Mouse (Mus musculus) neural tube, embryonic 11.5 days (tissue): Measurements from ENCODE around the gene Zbtb6. TPM values are rescaled to one million over a fixed set of nuclear protein-coding genes. Genes with fewer than 3 reads are reported as not detected.

ENCODE experiments used
- ATAC-seq: fragments of 200-750 bp; cut with Nextera tagmentation; 2 replicates; pipeline ENCODE4 v1.8.0; 2017; ENCODE audit warnings: moderate number of reproducible peaks, mild to moderate bottlenecking, moderate TSS enrichment, moderate library complexity; ENCODE audit not compliant: insufficient read depth, low FRiP score, low TSS enrichment
- DNase-seq: peaks from one replicate; pipeline ENCODE4 v3.0.0-alpha.2; 2015; ENCODE audit warnings: low spot score
- H3K27ac ChIP-seq: fragments of 300-500 bp; sonication (generic); 2 replicates; pipeline ENCODE4 v1.5.1; 2014; ENCODE audit warnings: low read depth, mild to moderate bottlenecking, low read length
- H3K27me3 ChIP-seq: fragments of 300-500 bp; sonication (generic); 2 replicates; pipeline ENCODE4 v1.6.1; 2014; ENCODE audit warnings: mild to moderate bottlenecking, low read length, mixed read lengths; ENCODE audit not compliant: control insufficient read depth, insufficient read depth
- H3K36me3 ChIP-seq: fragments of 300-500 bp; sonication (generic); 2 replicates; pipeline ENCODE4 v1.6.1; 2014; ENCODE audit warnings: mild to moderate bottlenecking, low read length, moderate library complexity, mixed read lengths; ENCODE audit not compliant: control insufficient read depth, insufficient read depth
- H3K4me1 ChIP-seq: fragments of 300-500 bp; sonication (generic); 2 replicates; pipeline ENCODE4 v1.6.1; 2014; ENCODE audit warnings: low read length, mixed read lengths; ENCODE audit not compliant: control insufficient read depth, insufficient read depth
- H3K4me2 ChIP-seq: fragments of 300-500 bp; sonication (generic); 2 replicates; pipeline ENCODE4 v1.6.1; 2014; ENCODE audit warnings: low read depth, mild to moderate bottlenecking, moderate library complexity
- H3K4me3 ChIP-seq: fragments of 300-500 bp; sonication (generic); 2 replicates; pipeline ENCODE4 v1.5.1; 2014; ENCODE audit warnings: low read depth, low read length
- H3K9ac ChIP-seq: fragments of 300-500 bp; sonication (generic); 2 replicates; pipeline ENCODE4 v1.6.1; 2014; ENCODE audit warnings: mild to moderate bottlenecking, low read length
- H3K9me3 ChIP-seq: fragments of 300-500 bp; sonication (generic); 2 replicates; pipeline ENCODE4 v1.6.1; 2016; ENCODE audit warnings: low read length; ENCODE audit not compliant: control insufficient read depth
- WGBS: fragments of 180-500 bp; shearing (Covaris S2); extraction: QIAGEN DNeasy Blood & Tissue Kit; methylation state at CpG from one replicate; pipeline ENCODE4 v1.1.7; 2014; 5-methylcytosine and 5-hydroxymethylcytosine counted together
- polyA plus RNA-seq: library from polyadenylated mRNA; unstranded; fragments of >200 nt; fragmentation: Nextera tagmentation; extraction: Ambion mirVana; gene quantifications from 2 replicates; pipeline ENCODE4 v1.2.1, GENCODE M21; 2014

Gene Zbtb6
- polyA plus RNA-seq, 1 experiment from 2014 or later = 7.1 TPM

- ATAC-seq (peak; percentile 85), DNase-seq (no peak)
- no peaks in the 10 kb centered on the region for H3K9me3 ChIP-seq
- H3K4me2 ChIP-seq = peak overlapping the region; percentile 86
- H3K36me3 ChIP-seq = no peaks in the 10 kb centered on the region
- H3K9ac ChIP-seq = peak overlapping the region; percentile 91
- peaks cover 5% of the 10 kb centered on the region for H3K4me1 ChIP-seq
- H3K27ac ChIP-seq = peak overlapping the region; percentile 70
- H3K4me3 ChIP-seq = peak overlapping the region; percentile 92
- under 1% methylated on average over 15 of the region's 24 CpGs for WGBS
- H3K27me3 ChIP-seq = no peaks in the 10 kb centered on the region
Measured at GRCm38 (mm10) chr2:37452376-37452760, 9.4 kb upstream of the Zbtb6 start.

DNA sequence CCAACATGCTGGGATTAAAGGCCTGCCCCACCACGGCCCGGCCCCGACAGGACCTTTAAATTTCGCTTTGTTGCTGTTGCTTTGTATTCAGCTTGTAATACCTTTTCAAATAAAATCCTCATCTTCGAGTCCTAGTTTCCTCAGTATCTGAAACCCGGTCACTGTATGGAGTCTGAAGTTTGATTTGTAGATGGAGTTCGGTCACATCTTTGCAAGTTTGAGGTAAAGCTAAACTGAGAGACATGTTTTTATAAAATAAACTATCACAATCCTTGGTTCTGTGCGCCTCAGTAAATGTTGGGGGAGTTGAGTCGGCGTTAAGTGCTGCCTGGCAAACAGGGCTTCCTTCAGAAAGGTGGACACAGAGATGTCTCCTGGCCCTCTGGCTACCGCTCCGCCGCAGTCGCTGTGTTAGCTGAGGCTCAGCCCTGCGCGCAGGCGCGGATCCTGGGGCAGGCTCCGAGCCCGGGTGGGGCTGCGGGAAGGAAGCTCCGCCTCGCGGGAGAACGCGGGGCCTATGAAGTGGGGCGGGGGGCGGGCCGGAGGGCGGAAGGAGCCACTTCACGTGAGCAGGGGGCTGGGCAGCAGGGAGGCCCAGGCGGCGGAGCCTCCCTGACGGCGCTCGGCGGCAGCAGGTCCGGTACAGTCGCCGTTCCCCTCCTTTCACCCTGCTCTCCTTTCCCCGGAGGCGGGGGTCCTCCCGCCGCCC, 8.8 kb upstream of the Zbtb6 start:
- Histone ChIP-seq H3K4me3 (peak overlapping the region; percentile 92), H3K4me2 (peak overlapping the region; percentile 86), H3K27me3 (no peaks in the 10 kb centered on the region), H3K9ac (peak overlapping the region; percentile 91), H3K36me3 (no peaks in the 10 kb centered on the region), H3K4me1 (peaks cover 5% of the 10 kb centered on the region), H3K9me3 (no peaks in the 10 kb centered on the region), H3K27ac (peak overlapping the region; percentile 70)
- 13% methylated on average over 32 of the region's 44 CpGs for WGBS
- DNase-seq (peak; percentile 97), ATAC-seq (peak; percentile 97)

- H3K9me3 ChIP-seq = no peaks in the 10 kb centered on the region
- peaks cover 3% of the 10 kb centered on the region; the same call in 1 of the 2 replicates for H3K36me3 ChIP-seq
- peak overlapping the region; percentile 97 for H3K27ac ChIP-seq
- peak overlapping the region; percentile 73 for H3K4me2 ChIP-seq
- DNase-seq = peak; percentile 17
- H3K4me3 ChIP-seq = peak overlapping the region; percentile 92
- 31% methylated on average over 7 of the region's 7 CpGs for WGBS
- H3K9ac ChIP-seq = peak overlapping the region; percentile 87
- ATAC-seq = peak; percentile 51
- no peaks in the 10 kb centered on the region for H3K27me3 ChIP-seq
- H3K4me1 ChIP-seq = peaks cover 6% of the 10 kb centered on the region; the same call in 1 of the 2 replicates
Measured at GRCm38 (mm10) chr2:37431609-37432008, 11.4 kb downstream of the Zbtb6 start.

DNA sequence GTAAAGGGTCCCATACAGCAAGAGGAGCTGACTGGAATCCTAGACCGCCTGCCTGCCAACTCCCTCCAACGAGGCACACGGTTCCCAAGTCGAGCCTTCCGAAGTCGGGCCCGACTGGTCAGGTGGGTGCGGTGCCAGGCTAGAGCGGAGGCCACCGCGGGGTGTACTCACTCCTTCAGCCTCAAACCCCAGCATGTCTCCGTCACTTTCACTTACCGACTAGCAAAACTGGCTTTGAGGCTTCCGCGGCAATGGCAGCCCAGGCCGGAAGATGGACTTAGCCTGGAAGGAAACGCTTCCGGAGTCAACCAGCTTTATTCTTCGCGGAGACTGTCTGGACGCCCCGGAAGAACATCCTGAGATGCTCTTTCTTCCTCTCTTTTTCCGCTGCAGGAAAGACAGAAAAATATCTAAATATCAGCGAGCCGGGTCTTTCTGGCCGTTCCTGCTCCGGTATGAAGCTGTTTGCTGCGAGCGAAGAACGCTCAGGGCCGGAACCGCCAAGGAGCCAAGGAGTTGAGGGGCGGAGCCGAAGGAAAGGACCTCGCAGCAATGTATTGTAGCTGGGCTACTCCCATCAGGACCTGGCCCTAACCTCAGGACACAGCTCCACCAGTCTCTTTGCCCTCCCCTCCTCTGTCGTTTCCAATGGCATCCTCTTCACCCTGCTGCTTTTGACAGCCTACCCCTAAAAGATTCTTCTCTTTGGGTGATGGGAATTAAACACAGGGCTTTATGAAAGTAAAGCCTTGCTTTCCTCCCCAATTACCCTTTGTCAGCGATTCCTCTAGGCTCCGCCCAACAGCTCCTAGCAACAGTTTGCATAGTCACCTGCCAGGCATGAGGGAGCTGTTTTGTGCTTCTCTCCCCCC, 12.1 kb downstream of the Zbtb6 start:
- WGBS = under 1% methylated on average over 38 of the region's 38 CpGs
- peak overlapping the region; percentile 92 for H3K4me3 ChIP-seq
- peaks cover 6% of the 10 kb centered on the region; the same call in 1 of the 2 replicates for H3K4me1 ChIP-seq
- DNase-seq (peak; percentile 90), ATAC-seq (peak; percentile 97)
- H3K27ac ChIP-seq = peak overlapping the region; percentile 97
- peak overlapping the region; percentile 87 for H3K9ac ChIP-seq
- H3K9me3 ChIP-seq = no peaks in the 10 kb centered on the region
- peaks cover 3% of the 10 kb centered on the region; the same call in 1 of the 2 replicates for H3K36me3 ChIP-seq
- no peaks in the 10 kb centered on the region for H3K27me3 ChIP-seq
- peak overlapping the region; percentile 73 for H3K4me2 ChIP-seq

DNA sequence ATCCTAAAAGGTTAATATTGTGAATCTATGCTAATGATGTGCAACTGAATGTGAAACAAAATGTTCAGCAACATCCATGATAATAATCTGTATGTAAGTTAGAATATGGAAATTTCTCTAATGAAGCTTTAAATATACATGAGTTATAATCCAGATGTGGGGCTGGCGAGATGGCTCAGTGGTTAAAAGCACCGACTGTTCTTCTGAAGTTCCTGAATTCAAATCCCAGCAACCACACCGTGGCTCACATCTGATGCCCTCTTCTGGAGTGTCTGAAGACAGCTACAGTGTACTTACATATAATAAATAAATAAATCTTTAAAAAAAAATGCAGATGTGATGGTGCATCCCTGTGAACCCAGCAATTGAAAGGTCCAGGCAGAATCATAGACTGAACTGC, 19.3 kb downstream of the Zbtb6 start:
- Histone ChIP-seq H3K36me3 (no peaks in the 10 kb centered on the region; the same call in 1 of the 2 replicates), H3K4me3 (no peak overlapping the region), H3K27ac (no peak overlapping the region), H3K4me2 (no peak overlapping the region), H3K4me1 (peaks cover 4% of the 10 kb centered on the region), H3K9ac (no peak overlapping the region), H3K27me3 (no peaks in the 10 kb centered on the region), H3K9me3 (no peaks in the 10 kb centered on the region)
- peak; percentile 10 for DNase-seq
- ATAC-seq = no peak
- WGBS = 66% methylated on average over 3 of the region's 3 CpGs

GRCm38 (mm10) chr2:37422306-37423304, 20.4 kb downstream of the Zbtb6 start, which contains the start of gene Rc3h2:
TSS of gene Rc3h2 (minus strand) at chr2:37422903.
- Histone ChIP-seq H3K9me3 (no peaks in the 10 kb centered on the region), H3K4me1 (peaks cover 4% of the 10 kb centered on the region), H3K27ac (peak within 1 kb of the TSS; percentile 92), H3K4me2 (peak within 1 kb of the TSS; percentile 55), H3K4me3 (peak within 1 kb of the TSS; percentile 90), H3K27me3 (no peaks in the 10 kb centered on the region), H3K36me3 (no peaks in the 10 kb centered on the region), H3K9ac (peak within 1 kb of the TSS; percentile 96)
- DNase-seq (peak; percentile 95), ATAC-seq (peak; percentile 99)
- WGBS = under 1% methylated on average over 60 of the region's 75 CpGs

DNA sequence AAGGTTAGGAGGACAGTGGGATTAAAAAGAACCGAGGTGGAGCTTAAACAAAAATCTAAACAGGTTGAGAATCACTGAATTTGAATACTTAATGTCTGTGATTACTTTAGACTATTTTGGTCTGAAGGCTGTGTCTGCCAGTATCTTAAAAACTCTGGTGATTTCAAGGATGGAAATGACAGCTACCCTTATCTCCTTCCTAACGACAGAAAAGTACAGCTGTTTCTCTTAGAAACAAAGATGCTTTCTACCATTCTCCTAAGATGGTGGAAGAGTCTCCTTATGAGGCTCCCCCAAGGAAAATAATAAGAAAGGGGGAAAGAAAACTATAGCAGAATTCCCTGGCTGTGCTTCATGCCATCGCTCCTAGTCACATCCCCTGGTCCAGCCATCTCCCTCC, 21.1 kb downstream of the Zbtb6 start:
- no peaks in the 10 kb centered on the region for H3K27me3 ChIP-seq
- peak overlapping the region; percentile 90 for H3K4me3 ChIP-seq
- no peaks in the 10 kb centered on the region for H3K36me3 ChIP-seq
- WGBS = 11% methylated on average over 3 of the region's 3 CpGs
- ATAC-seq (no peak), DNase-seq (no peak)
- H3K4me2 ChIP-seq = peak overlapping the region; percentile 55
- H3K4me1 ChIP-seq = peaks cover 4% of the 10 kb centered on the region
- H3K9me3 ChIP-seq = no peaks in the 10 kb centered on the region
- H3K27ac ChIP-seq = peak overlapping the region; percentile 92
- peak overlapping the region; percentile 96 for H3K9ac ChIP-seq

DNA sequence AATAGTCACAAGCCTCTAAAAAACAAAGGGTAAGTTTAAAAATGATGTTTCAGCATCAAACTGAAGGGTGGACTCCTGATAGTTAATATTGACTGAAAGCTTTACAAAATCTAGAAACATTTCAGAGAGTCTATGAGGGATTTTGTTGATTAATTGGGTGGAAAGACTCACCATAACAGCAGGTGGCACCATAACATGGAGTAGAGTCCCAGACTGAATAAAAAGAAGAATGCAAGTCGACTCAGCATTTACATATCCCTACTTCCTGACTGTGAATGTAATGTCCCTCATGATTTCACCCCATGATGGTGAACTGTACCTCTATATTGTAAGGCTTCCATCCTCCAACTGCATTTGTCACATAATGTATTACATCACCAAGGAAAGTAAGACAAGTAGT, 47.4 kb downstream of the Zbtb6 start:
- H3K4me1 ChIP-seq = no peaks in the 10 kb centered on the region
- ATAC-seq (no peak), DNase-seq (no peak)
- no peak overlapping the region for H3K9ac ChIP-seq
- H3K27me3 ChIP-seq = no peaks in the 10 kb centered on the region
- no peak overlapping the region for H3K4me2 ChIP-seq
- H3K9me3 ChIP-seq = no peaks in the 10 kb centered on the region
- H3K4me3 ChIP-seq = no peak overlapping the region
- WGBS = 89% methylated on average over 1 of the region's 1 CpGs
- peaks cover 5% of the 10 kb centered on the region for H3K36me3 ChIP-seq
- no peak overlapping the region for H3K27ac ChIP-seq
